Mouse (Mus musculus) NIH3T3 (cell line): Measurements from ENCODE around the gene AC141477.1.

ENCODE experiments used
- DNase-seq: peaks from one replicate; pipeline ENCODE4 v3.0.0-alpha.2; 2012; ENCODE audit warnings: low read depth

The AC141477.1 gene

GRCm38 (mm10) chr10:76440281-76440680, at the start of gene AC141477.1:
TSS of gene AC141477.1 (minus strand) at chr10:76440444.
- no peak for DNase-seq

GRCm38 (mm10) chr10:76489205-76489604, 49.0 kb upstream of the AC141477.1 start:
- no peak for DNase-seq

DNA sequence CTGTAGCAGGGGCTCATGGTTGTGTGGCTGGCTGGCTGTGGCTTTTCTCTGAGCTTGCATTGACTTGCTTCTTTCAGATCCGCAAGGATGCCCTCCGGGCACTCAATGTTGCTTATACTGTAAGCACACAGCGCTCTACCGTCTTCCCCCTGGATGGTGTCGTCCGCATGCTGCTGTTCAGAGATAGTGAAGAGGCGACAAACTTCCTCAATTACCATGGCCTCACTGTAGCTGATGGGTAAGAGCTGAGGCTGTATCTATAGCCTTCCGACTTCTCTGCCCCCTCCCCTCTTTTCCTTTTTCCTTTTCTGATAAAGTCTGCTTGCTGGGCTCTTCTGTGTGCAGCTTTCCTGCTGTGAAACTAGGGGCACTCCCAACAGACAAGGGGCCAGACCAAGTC, 48.0 kb upstream of the AC141477.1 start:
- no peak for DNase-seq

DNA sequence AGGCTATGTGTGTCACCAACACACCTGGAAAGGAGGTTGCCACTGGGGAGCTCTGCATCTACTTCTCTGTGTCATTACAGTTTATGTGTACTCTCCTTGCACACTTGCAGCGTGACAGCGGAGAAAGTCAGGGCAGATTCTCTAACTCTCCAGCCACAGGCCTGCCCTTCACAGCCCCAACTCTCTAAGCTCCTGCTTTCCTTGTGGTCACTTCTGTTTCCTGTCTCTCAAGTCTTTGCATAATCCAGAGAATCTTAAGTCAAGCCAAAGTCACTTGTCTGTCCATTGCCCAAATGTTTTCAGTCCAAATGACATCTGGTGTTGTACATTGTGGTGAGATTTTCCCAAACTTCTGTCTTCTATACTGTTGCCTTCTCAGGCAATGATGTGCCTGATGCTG, 46.1 kb upstream of the AC141477.1 start:
- DNase-seq = no peak

GRCm38 (mm10) chr10:76481480-76481879, 41.2 kb upstream of the AC141477.1 start:
- no peak for DNase-seq

GRCm38 (mm10) chr10:76480851-76481250, 40.6 kb upstream of the AC141477.1 start:
- DNase-seq = no peak

GRCm38 (mm10) chr10:76473759-76474158, 33.5 kb upstream of the AC141477.1 start:
- no peak for DNase-seq

- DNase-seq = peak; percentile 94
Measured at GRCm38 (mm10) chr10:76468203-76469162, 28.2 kb upstream of the AC141477.1 start, which contains the start of the genes Mcm3ap and Ybey. TSS of gene Mcm3ap (plus strand) at chr10:76468927. TSS of gene Ybey (minus strand) at chr10:76469114.

DNA sequence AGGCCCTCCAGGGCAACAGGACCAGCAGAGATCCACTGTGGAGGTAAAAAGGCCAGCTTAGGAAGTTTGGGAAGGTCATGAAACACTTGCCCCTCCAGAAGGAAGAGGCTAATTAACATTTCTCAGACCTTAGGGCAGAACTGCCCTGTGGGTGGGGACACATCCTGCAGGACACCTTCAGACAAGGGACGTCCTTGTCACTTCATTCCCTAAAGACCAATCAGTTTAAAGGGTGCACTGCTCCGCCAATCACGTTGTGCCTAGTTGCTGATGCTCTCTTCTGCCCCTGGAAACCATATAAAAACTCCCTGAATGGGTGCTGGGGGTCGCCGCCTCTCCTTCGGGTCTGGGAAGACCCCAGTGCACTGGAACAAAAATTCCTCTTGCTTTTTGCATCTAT, 22.5 kb upstream of the AC141477.1 start:
- DNase-seq = no peak

DNA sequence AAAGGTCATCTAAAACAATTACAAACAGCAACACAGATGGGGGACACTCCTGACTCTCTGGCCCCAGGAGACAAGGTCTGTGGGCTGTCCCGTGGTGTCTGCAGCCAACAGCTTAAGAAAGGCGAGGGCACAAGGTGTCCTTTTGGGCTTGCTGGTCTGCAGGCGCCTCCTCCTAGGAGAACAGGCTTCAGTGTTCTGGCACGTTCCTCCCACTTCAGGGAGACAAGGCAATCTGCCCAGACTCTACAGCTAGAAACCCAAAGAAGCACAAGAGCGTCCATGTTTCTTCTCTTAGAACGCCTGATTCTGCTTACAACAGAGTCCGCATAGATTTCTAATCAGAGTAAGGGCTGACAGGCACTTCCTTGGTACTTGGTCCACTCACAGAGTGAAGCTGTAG, 22.1 kb upstream of the AC141477.1 start:
- no peak for DNase-seq

DNA sequence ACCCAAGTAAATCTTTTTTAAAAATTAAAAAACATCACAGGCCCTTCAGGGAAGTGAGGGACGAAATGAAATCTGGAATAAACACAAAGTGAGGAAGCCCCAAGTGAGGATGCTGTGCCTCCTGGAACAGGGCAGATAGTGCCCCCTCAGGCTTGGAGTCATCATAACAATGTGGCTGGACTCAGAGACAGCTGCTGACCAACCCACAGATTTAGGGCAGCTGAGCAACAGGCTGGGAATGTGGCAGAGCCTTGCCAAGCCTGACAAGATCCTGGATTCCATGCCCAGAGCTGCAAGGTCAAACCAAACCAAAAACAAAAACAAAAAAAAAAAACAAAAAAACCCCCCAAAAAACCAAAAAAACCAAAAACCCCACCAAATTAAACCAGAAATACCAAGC, 21.0 kb upstream of the AC141477.1 start:
- peak; percentile 39 for DNase-seq

DNA sequence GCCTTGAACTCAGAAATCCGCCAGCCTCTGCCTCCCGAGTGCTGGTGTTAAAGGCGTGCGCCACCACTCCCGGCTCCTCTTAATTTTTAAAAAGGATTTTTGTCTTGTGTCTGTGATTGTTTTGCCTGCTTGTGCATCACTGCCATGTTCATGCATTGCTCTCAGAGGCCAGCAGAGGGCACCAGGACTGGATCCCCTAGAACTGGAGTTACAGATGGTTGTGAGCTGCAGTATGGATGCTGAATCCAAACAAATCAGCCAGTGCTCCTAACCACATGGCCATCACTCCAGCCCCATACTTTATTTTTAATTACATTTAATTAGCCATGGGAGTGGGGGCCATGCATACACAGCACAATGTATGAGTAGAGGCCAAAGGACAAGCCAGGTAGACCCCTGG, 15.0 kb upstream of the AC141477.1 start:
- peak; percentile 86 for DNase-seq

GRCm38 (mm10) chr10:76448851-76449250, 8.6 kb upstream of the AC141477.1 start, which contains the start of gene 2610028H24Rik:
TSS of gene 2610028H24Rik (plus strand) at chr10:76449081.
- no peak for DNase-seq

DNA sequence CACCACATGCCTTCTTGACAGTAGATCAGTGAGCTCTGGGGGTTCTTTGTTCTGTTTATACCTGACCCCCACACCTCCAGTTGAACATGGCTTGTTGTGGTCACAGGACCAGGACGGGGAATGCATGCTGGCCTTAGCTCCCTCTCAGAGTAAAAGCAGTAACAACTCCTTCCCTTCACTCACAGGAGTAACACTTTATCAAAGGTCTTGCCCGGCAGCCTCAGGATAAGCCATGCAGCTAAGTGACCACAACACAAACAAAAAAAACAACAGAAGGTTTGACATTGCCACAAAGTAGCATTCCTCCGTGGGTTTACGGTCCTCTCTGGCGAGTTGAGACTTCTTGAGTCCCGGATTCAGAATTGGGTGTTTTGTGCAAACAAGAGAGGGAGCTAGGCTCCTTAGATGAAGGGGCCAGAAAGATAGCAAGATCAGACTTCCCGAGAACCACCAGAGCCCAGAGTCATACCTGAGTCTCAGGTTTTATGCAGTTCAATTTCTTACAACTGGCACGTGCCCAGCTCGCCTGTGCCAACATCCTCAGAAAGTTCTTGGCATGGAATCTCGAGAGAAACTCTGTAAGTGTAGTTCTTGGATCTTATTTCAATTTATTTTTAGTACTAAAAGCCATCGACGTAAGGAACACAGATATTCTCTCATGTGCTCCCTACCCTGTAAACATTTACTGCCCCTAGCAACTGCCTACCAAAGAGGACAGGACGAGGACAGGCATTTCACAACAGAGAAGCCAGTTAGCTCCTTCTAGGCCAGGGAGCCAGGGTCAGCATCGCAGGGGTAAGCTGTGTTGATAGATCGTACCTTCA, 7.4 kb upstream of the AC141477.1 start:
- DNase-seq = peak; percentile 46

DNA sequence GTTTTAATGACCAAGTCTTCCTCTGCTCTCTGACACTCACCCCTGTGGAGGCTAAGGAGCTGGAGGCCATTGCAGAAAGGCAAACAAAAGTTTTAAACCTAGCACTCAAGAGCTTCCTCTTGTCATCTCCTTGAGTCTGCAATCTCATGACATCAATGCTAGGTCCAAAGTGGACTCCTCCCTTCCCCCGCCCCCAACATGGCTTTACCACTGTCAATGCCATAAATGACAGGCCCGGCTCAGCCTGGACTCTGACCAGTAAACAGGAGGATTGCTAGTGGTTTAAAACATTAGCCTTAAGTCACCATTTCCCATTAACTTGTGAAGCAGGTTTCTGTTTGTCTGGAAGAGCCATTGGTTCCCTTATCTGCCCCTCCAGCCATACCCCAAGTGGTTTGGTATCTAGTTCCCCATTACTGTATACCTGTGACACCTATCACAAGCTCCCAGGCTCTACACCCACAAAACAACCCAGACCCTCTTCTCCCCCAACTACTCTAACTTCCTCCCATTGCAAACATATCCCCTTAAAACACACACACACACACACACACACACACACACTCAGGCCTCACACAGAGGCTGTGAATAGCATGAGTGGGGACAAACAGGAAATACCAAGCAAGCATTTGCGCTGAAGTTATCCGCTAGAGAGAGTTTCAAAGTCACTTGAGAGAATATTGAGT, 5.9 kb upstream of the AC141477.1 start:
- DNase-seq = no peak

DNA sequence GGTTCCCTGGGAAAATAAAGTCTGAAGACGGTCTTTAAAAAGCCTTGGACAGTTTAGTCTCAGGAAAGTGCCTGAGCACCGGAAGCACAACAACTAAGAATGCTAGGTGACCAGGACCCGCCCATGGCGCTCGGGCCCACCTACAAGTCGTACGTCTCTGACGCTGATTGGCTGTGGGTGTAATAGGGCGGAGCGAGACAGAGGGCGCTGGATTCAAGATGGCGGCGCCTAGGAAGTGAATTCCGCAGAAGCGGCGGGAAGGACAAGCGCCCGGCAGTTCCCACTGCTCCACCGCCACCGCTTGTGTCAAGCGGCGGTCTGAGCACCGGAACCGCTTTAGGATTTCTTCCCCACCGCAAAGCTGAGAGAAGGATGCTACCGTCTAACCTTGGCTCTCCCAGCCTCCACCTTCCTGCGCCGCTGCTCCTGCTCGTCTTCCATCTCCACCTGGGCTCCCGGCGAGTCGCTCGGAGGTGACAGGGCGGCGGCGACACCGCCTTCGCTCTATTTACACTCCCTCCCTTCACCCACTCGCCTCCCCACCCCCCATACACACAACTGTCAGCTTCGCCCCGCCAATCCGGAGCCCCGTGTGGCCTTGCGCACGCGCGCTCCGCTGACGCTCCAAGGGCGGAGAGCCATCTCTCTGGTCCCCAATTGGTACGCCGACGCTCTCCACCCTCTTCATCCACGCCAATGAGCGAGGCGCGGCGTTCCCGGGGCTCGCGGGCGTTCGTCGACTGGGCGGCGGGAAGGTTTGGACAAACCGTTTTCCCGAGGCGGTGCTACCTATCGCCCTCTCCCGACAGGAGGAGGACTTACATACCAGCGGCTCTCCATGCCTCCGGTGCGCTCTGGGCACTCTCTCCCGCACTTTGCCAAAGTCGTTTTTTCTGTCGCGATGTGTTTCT, 2.2 kb upstream of the AC141477.1 start, which contains the start of gene Pcnt:
Gene Pcnt, minus strand, starts transcription at position 609 of the 911 bp plus-strand sequence.
- peak; percentile 100 for DNase-seq

DNA sequence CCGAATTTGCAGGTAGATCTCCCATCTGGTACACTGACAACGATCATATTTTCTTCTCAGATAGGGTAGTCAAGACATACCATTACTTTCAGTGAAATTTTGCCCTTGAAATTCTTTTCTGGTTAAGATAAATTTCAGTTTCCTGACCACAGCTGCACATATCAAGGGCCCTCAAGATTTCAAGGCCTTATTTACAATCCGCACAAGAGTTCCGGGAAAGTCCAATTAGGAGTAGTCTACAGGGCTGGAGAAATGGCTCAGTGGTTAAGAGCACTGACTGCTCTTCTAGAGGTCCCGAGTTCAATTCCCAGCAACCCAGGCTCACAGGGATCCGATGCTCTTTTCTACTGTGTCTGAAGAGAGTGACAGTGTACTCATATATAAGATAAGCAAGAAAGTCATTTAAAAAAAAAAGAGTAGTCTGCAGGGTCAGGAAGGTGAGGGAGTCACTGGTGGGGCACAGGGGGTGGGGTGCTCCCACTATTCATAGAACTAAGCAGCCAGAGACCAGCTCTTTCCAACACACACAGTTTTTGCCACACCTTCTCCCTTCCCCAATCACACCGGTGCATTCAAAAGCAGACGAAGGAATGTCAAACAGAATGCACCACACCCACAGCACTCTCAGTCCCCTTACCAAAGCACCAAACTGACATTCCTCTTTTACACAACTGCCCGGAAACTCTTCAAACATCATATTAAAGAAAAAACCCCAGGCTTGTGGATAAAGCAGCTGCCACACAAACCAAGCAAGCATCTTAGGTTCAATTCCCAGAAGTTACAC, 945 bp downstream of the AC141477.1 start:
- DNase-seq = no peak

DNA sequence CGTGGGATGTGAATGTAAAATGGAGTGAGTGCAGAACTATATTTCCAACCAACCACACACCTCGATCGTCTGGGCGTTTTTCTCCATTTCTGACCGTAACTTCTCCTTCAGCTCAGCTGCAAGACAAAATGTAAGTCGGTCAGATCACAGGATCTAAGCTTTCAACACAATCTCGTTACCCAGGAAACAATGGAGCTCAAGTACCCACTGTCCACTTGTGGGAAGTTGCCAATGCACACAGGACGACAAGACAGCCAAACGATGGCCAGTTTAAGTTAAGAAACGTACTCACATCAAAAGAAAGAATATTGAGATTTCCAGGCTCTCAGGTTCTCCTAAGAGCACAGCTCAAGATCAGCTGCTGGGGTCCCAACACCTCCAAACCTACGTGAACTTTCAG, 6.3 kb downstream of the AC141477.1 start:
- no peak for DNase-seq

DNA sequence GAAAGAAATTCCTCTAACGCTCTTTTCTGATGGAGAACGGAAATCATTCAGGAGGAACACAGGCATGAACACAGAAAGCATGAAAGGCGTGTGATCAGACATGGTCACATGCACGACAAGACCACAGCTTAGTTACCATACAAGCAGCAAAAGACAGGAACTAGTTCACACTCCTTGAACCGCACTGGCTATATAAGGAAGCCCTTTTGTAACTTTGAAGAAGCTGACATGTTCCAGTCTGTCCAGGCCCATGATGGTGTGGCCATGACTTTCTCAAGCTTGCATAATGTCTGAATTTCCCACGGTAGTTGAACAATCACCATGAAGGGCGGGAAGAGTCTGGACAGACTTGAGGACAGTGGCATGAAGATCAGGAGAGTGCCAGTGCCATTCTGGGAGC, 14.6 kb downstream of the AC141477.1 start:
- no peak for DNase-seq

GRCm38 (mm10) chr10:76416811-76417210, 23.4 kb downstream of the AC141477.1 start:
- no peak for DNase-seq
